Mouse (Mus musculus) midbrain, embryonic 13.5 days (tissue): ENCODE measurements around the gene Ripply1. TPM values are rescaled to one million over a fixed set of nuclear protein-coding genes. Genes with fewer than 3 reads are reported as not detected.

ENCODE experiments used
- ATAC-seq: fragments of 200-750 bp; cut with Nextera tagmentation; 2 replicates; pipeline ENCODE4 v1.8.0; 2017; ENCODE audit warnings: mild to moderate bottlenecking, moderate TSS enrichment, moderate library complexity
- H3K27ac ChIP-seq: fragments of 300-500 bp; sonication (generic); 2 replicates; pipeline ENCODE4 v1.5.1; 2015; ENCODE audit warnings: inconsistent platforms, mild to moderate bottlenecking, moderate library complexity
- H3K27me3 ChIP-seq: fragments of 300-500 bp; sonication (generic); 2 replicates; pipeline ENCODE4 v1.6.1; 2015; ENCODE audit warnings: mild to moderate bottlenecking, inconsistent platforms
- H3K36me3 ChIP-seq: fragments of 300-500 bp; sonication (generic); 2 replicates; pipeline ENCODE4 v1.6.1; 2015; ENCODE audit warnings: mild to moderate bottlenecking, inconsistent platforms
- H3K4me1 ChIP-seq: fragments of 300-500 bp; sonication (generic); replicated peaks from 2 replicates; pipeline ENCODE4 v1.6.1; 2015; ENCODE audit warnings: inconsistent platforms
- H3K4me2 ChIP-seq: fragments of 300-500 bp; sonication (generic); replicated peaks from 2 replicates; pipeline ENCODE4 v1.6.1; 2015; ENCODE audit warnings: moderate library complexity, mild to moderate bottlenecking, inconsistent platforms
- H3K4me3 ChIP-seq: fragments of 300-500 bp; sonication (generic); replicated peaks from 2 replicates; pipeline ENCODE4 v1.5.1; 2015; ENCODE audit warnings: mild to moderate bottlenecking, inconsistent platforms
- H3K9ac ChIP-seq: fragments of 300-500 bp; sonication (generic); replicated peaks from 2 replicates; pipeline ENCODE4 v1.6.1; 2015; ENCODE audit warnings: mild to moderate bottlenecking, inconsistent platforms
- H3K9me3 ChIP-seq: fragments of 300-500 bp; sonication (generic); 2 replicates; pipeline ENCODE4 v1.6.1; 2016; ENCODE audit warnings: mild to moderate bottlenecking, inconsistent platforms
- WGBS: fragments of 180-500 bp; shearing (Covaris S2); methylation state at CpG from one replicate; pipeline ENCODE4 v1.1.7; 2015; 5-methylcytosine and 5-hydroxymethylcytosine counted together
- polyA plus RNA-seq: library from polyadenylated mRNA; unstranded; fragments of >200 nt; fragmentation: Nextera tagmentation; extraction: Ambion mirVana; gene quantifications from 2 replicates; pipeline ENCODE4 v1.2.1, GENCODE M21; 2015

Ripply1 gene
- polyA plus RNA-seq = 0.27 and 0.35 TPM in 2 replicates

- H3K27me3 ChIP-seq = peaks cover 43% of the 10 kb centered on the region
- no peak within 1 kb of the TSS for H3K4me3 ChIP-seq
- no peaks in the 10 kb centered on the region for H3K9me3 ChIP-seq
- H3K4me2 ChIP-seq = no peak within 1 kb of the TSS
- H3K4me1 ChIP-seq = peaks cover 12% of the 10 kb centered on the region
- ATAC-seq = peak; percentile 65
- WGBS = 16% methylated on average over 6 of the region's 6 CpGs
- no peaks in the 10 kb centered on the region for H3K36me3 ChIP-seq
- no peak within 1 kb of the TSS for H3K9ac ChIP-seq
- no peak within 1 kb of the TSS for H3K27ac ChIP-seq
Observed at GRCm38 (mm10) chrX:139782278-139783044, at the start of gene Ripply1. Gene Ripply1 (minus strand): TSS chrX:139782353.

- Histone ChIP-seq H3K9ac (no peak overlapping the region), H3K27me3 (peaks cover 9% of the 10 kb centered on the region; the same call in 1 of the 2 replicates), H3K4me1 (no peaks in the 10 kb centered on the region), H3K9me3 (no peaks in the 10 kb centered on the region), H3K27ac (no peak overlapping the region), H3K4me3 (no peak overlapping the region), H3K4me2 (no peak overlapping the region), H3K36me3 (no peaks in the 10 kb centered on the region)
- ATAC-seq = no peak
- 92% methylated on average over 6 of the region's 6 CpGs for WGBS
Observed at GRCm38 (mm10) chrX:139828363-139829092, 46.4 kb upstream of the Ripply1 start.

GRCm38 (mm10) chrX:139826926-139827325, 44.8 kb upstream of the Ripply1 start:
- H3K4me3 ChIP-seq = no peak overlapping the region
- no peak overlapping the region for H3K27ac ChIP-seq
- H3K9ac ChIP-seq = no peak overlapping the region
- no peaks in the 10 kb centered on the region for H3K9me3 ChIP-seq
- H3K36me3 ChIP-seq = no peaks in the 10 kb centered on the region
- WGBS = 94% methylated on average over 4 of the region's 4 CpGs
- no peaks in the 10 kb centered on the region for H3K4me1 ChIP-seq
- ATAC-seq = no peak
- H3K4me2 ChIP-seq = no peak overlapping the region
- H3K27me3 ChIP-seq = peaks cover 9% of the 10 kb centered on the region; the same call in 1 of the 2 replicates

GRCm38 (mm10) chrX:139825402-139825801, 43.2 kb upstream of the Ripply1 start:
- 84% methylated on average over 1 of the region's 1 CpGs for WGBS

GRCm38 (mm10) chrX:139815201-139815600, 33.0 kb upstream of the Ripply1 start:
- WGBS = 80% methylated on average over 5 of the region's 5 CpGs
- Histone ChIP-seq H3K9ac (no peak overlapping the region), H3K27me3 (peaks cover 32% of the 10 kb centered on the region), H3K4me1 (no peaks in the 10 kb centered on the region), H3K4me3 (no peak overlapping the region), H3K36me3 (no peaks in the 10 kb centered on the region), H3K27ac (no peak overlapping the region), H3K4me2 (no peak overlapping the region), H3K9me3 (no peaks in the 10 kb centered on the region)
- ATAC-seq = no peak

More at GRCm38 (mm10) chrX:139825402-139825801, 43.2 kb upstream of the Ripply1 start:
- Histone ChIP-seq H3K27ac (no peak overlapping the region), H3K4me3 (no peak overlapping the region), H3K27me3 (peaks cover 9% of the 10 kb centered on the region; the same call in 1 of the 2 replicates), H3K9me3 (no peaks in the 10 kb centered on the region), H3K9ac (no peak overlapping the region), H3K36me3 (no peaks in the 10 kb centered on the region), H3K4me1 (no peaks in the 10 kb centered on the region), H3K4me2 (no peak overlapping the region)
- ATAC-seq = no peak

GRCm38 (mm10) chrX:139814018-139814635, 32.0 kb upstream of the Ripply1 start:
- no peak overlapping the region for H3K27ac ChIP-seq
- H3K4me2 ChIP-seq = no peak overlapping the region
- H3K4me3 ChIP-seq = no peak overlapping the region
- H3K36me3 ChIP-seq = no peaks in the 10 kb centered on the region
- H3K4me1 ChIP-seq = no peaks in the 10 kb centered on the region
- WGBS = 89% methylated on average over 8 of the region's 8 CpGs
- no peak overlapping the region for H3K9ac ChIP-seq
- no peak for ATAC-seq
- no peaks in the 10 kb centered on the region for H3K9me3 ChIP-seq
- peaks cover 38% of the 10 kb centered on the region for H3K27me3 ChIP-seq

GRCm38 (mm10) chrX:139813299-139814002, 31.3 kb upstream of the Ripply1 start:
- no peak for ATAC-seq
- Histone ChIP-seq H3K4me2 (no peak overlapping the region), H3K4me3 (no peak overlapping the region), H3K9me3 (no peaks in the 10 kb centered on the region), H3K4me1 (no peaks in the 10 kb centered on the region), H3K36me3 (no peaks in the 10 kb centered on the region), H3K27ac (no peak overlapping the region), H3K27me3 (peaks cover 44% of the 10 kb centered on the region), H3K9ac (no peak overlapping the region)
- WGBS = 71% methylated on average over 9 of the region's 9 CpGs

- Histone ChIP-seq H3K27ac (no peak overlapping the region), H3K9ac (no peak overlapping the region), H3K9me3 (no peaks in the 10 kb centered on the region), H3K4me1 (0 out of 2 replicates have a peak, but pooled peaks cover 4% of the 10 kb centered on the region), H3K4me2 (no peak overlapping the region), H3K36me3 (no peaks in the 10 kb centered on the region), H3K4me3 (no peak overlapping the region), H3K27me3 (peaks cover 44% of the 10 kb centered on the region)
- no peak for ATAC-seq
- 75% methylated on average over 3 of the region's 3 CpGs for WGBS
Observed at GRCm38 (mm10) chrX:139812636-139813298, 30.6 kb upstream of the Ripply1 start.

GRCm38 (mm10) chrX:139808501-139808900, 26.3 kb upstream of the Ripply1 start:
- H3K36me3 ChIP-seq = no peaks in the 10 kb centered on the region
- H3K27me3 ChIP-seq = peaks cover 27% of the 10 kb centered on the region; the same call in 1 of the 2 replicates
- H3K4me1 ChIP-seq = 0 out of 2 replicates have a peak, but pooled peaks cover 4% of the 10 kb centered on the region
- H3K4me3 ChIP-seq = no peak overlapping the region
- H3K27ac ChIP-seq = no peak overlapping the region
- no peaks in the 10 kb centered on the region for H3K9me3 ChIP-seq
- H3K9ac ChIP-seq = no peak overlapping the region
- no peak overlapping the region for H3K4me2 ChIP-seq
- ATAC-seq = no peak
- 85% methylated on average over 10 of the region's 10 CpGs for WGBS

- 47% methylated on average over 4 of the region's 4 CpGs for WGBS
- H3K9me3 ChIP-seq = no peaks in the 10 kb centered on the region
- peaks cover 24% of the 10 kb centered on the region; the same call in 1 of the 2 replicates for H3K27me3 ChIP-seq
- H3K4me3 ChIP-seq = no peak overlapping the region
- H3K27ac ChIP-seq = no peak overlapping the region
- no peak overlapping the region for H3K4me2 ChIP-seq
- H3K4me1 ChIP-seq = 0 out of 2 replicates have a peak, but pooled peaks cover 4% of the 10 kb centered on the region
- 0 out of 2 replicates have a peak, but pooled peaks have one; percentile 30 for ATAC-seq
- no peaks in the 10 kb centered on the region for H3K36me3 ChIP-seq
- H3K9ac ChIP-seq = no peak overlapping the region
Observed at GRCm38 (mm10) chrX:139808085-139808484, 25.9 kb upstream of the Ripply1 start.

- H3K9me3 ChIP-seq = no peaks in the 10 kb centered on the region
- no peak for ATAC-seq
- 77% methylated on average over 2 of the region's 2 CpGs for WGBS
- H3K4me2 ChIP-seq = no peak overlapping the region
- H3K4me3 ChIP-seq = no peak overlapping the region
- 0 out of 2 replicates have a peak, but pooled peaks cover 4% of the 10 kb centered on the region for H3K4me1 ChIP-seq
- H3K27me3 ChIP-seq = peaks cover 20% of the 10 kb centered on the region; the same call in 1 of the 2 replicates
- H3K9ac ChIP-seq = no peak overlapping the region
- no peaks in the 10 kb centered on the region for H3K36me3 ChIP-seq
- H3K27ac ChIP-seq = no peak overlapping the region
Observed at GRCm38 (mm10) chrX:139807391-139807790, 25.2 kb upstream of the Ripply1 start.
